Mouse (Mus musculus) large intestine, adult 2 months (tissue): ENCODE results near the gene Igsf23. TPM values are rescaled to one million over a fixed set of nuclear protein-coding genes. Genes with fewer than 3 reads are reported as not detected.
"Not testable (repeated sequence)": the region's sequence is repeated elsewhere in the genome, so short reads cannot be mapped to it uniquely, and the experiment has no call there.

Source experiments
- DNase-seq: peaks from one replicate; pipeline ENCODE4 v3.0.0-alpha.2; 2012; ENCODE audit warnings: low read depth, low spot score
- WGBS: fragments of 180-500 bp; shearing (Covaris S2); methylation state at CpG from one replicate; pipeline ENCODE4 v1.1.7; 2018; 5-methylcytosine and 5-hydroxymethylcytosine counted together
- polyA plus RNA-seq: library from polyadenylated mRNA; depleted of rRNA; stranded (reverse); fragments of >200 nt; gene quantifications from 2 replicates; pipeline ENCODE4 v1.2.3, GENCODE M21; 2012

Gene Igsf23
- polyA plus RNA-seq, 1 experiment = 78.1 TPM

- no peak for DNase-seq
- 77% methylated on average over 11 of the region's 11 CpGs for WGBS
Measured at GRCm38 (mm10) chr7:19937229-19937821, 13.2 kb downstream of the Igsf23 start.

- 35% methylated on average over 6 of the region's 6 CpGs for WGBS
- no peak for DNase-seq
Measured at GRCm38 (mm10) chr7:19935961-19936360, 14.6 kb downstream of the Igsf23 start.

GRCm38 (mm10) chr7:19935171-19935751 is 15.3 kb downstream of the Igsf23 start:
- 64% methylated on average over 20 of the region's 20 CpGs for WGBS
- no peak for DNase-seq

- no peak for DNase-seq
- 3% methylated on average over 21 of the region's 21 CpGs for WGBS
Measured at GRCm38 (mm10) chr7:19932877-19933809, 17.4 kb downstream of the Igsf23 start.

GRCm38 (mm10) chr7:19932133-19932876 is 18.3 kb downstream of the Igsf23 start:
- WGBS = 28% methylated on average over 13 of the region's 13 CpGs
- no peak for DNase-seq

- not testable (repeated sequence) for DNase-seq
- WGBS = 65% methylated on average over 6 of the region's 6 CpGs
Measured at GRCm38 (mm10) chr7:19930481-19930880, 20.1 kb downstream of the Igsf23 start.

GRCm38 (mm10) chr7:19928486-19928885 is 22.1 kb downstream of the Igsf23 start:
- DNase-seq = no peak
- WGBS = 76% methylated on average over 5 of the region's 5 CpGs

- DNase-seq = no peak
- WGBS = 39% methylated on average over 2 of the region's 2 CpGs
Measured at GRCm38 (mm10) chr7:19926849-19927480, 23.6 kb downstream of the Igsf23 start.

- WGBS = 73% methylated on average over 1 of the region's 1 CpGs
- no peak for DNase-seq
Measured at GRCm38 (mm10) chr7:19925376-19925775, 25.2 kb downstream of the Igsf23 start.

- WGBS = 20% methylated on average over 12 of the region's 15 CpGs
- DNase-seq = no peak
Measured at GRCm38 (mm10) chr7:19923797-19924196, 26.8 kb downstream of the Igsf23 start.

- WGBS = 63% methylated on average over 2 of the region's 2 CpGs
Measured at GRCm38 (mm10) chr7:19923354-19923753, 27.2 kb downstream of the Igsf23 start.

GRCm38 (mm10) chr7:19920506-19921261 is 29.9 kb downstream of the Igsf23 start, which contains the start of gene Pvr:
Gene Pvr, minus strand, starts transcription at chr7:19921160.
- no peak for DNase-seq
- under 1% methylated on average over 60 of the region's 60 CpGs for WGBS

More at GRCm38 (mm10) chr7:19923354-19923753, 27.2 kb downstream of the Igsf23 start:
- DNase-seq = no peak

GRCm38 (mm10) chr7:19920166-19920505 is 30.4 kb downstream of the Igsf23 start:
- 20% methylated on average over 4 of the region's 4 CpGs for WGBS
- DNase-seq = no peak

- DNase-seq = no peak
- 83% methylated on average over 7 of the region's 7 CpGs for WGBS
Measured at GRCm38 (mm10) chr7:19914558-19914957, 36.0 kb downstream of the Igsf23 start.

GRCm38 (mm10) chr7:19911695-19912524 is 38.6 kb downstream of the Igsf23 start:
- 91% methylated on average over 23 of the region's 23 CpGs for WGBS
- no peak for DNase-seq

- no peak for DNase-seq
- WGBS = 76% methylated on average over 6 of the region's 6 CpGs
Measured at GRCm38 (mm10) chr7:19911292-19911658, 39.3 kb downstream of the Igsf23 start.

GRCm38 (mm10) chr7:19910421-19911291 is 39.9 kb downstream of the Igsf23 start:
- DNase-seq = no peak
- WGBS = 51% methylated on average over 21 of the region's 21 CpGs
